Mouse (Mus musculus) neural tube, embryonic 13.5 days (tissue): ENCODE results near the gene Magi1. TPM values are rescaled to one million over a fixed set of nuclear protein-coding genes. Genes with fewer than 3 reads are reported as not detected.

Source experiments
- ATAC-seq: fragments of 200-750 bp; cut with Nextera tagmentation; 2 replicates; pipeline ENCODE4 v1.8.0; 2017; ENCODE audit warnings: low read depth, mild to moderate bottlenecking, moderate TSS enrichment, moderate library complexity
- H3K27ac ChIP-seq: fragments of 300-500 bp; sonication (generic); replicated peaks from 2 replicates; pipeline ENCODE4 v1.5.1; 2015; ENCODE audit warnings: moderate library complexity, mild to moderate bottlenecking, inconsistent platforms
- H3K27me3 ChIP-seq: fragments of 300-500 bp; sonication (generic); 2 replicates; pipeline ENCODE4 v1.6.1; 2015; ENCODE audit warnings: mild to moderate bottlenecking, inconsistent platforms
- H3K36me3 ChIP-seq: fragments of 300-500 bp; sonication (generic); 2 replicates; pipeline ENCODE4 v1.6.1; 2015; ENCODE audit warnings: mild to moderate bottlenecking, inconsistent platforms
- H3K4me1 ChIP-seq: fragments of 300-500 bp; sonication (generic); replicated peaks from 2 replicates; pipeline ENCODE4 v1.6.1; 2015; ENCODE audit warnings: inconsistent platforms
- H3K4me2 ChIP-seq: fragments of 300-500 bp; sonication (generic); 2 replicates; pipeline ENCODE4 v1.6.1; 2015; ENCODE audit warnings: inconsistent platforms, mild to moderate bottlenecking, moderate library complexity
- H3K4me3 ChIP-seq: fragments of 300-500 bp; sonication (generic); 2 replicates; pipeline ENCODE4 v1.5.1; 2015; ENCODE audit warnings: mild to moderate bottlenecking, inconsistent platforms
- H3K9ac ChIP-seq: fragments of 300-500 bp; sonication (generic); 2 replicates; pipeline ENCODE4 v1.6.1; 2015; ENCODE audit warnings: moderate library complexity, mild to moderate bottlenecking, inconsistent platforms
- H3K9me3 ChIP-seq: fragments of 300-500 bp; sonication (generic); 2 replicates; pipeline ENCODE4 v1.6.1; 2016; ENCODE audit warnings: inconsistent platforms
- WGBS: fragments of 180-500 bp; shearing (Covaris S2); methylation state at CpG from one replicate; pipeline ENCODE4 v1.1.7; 2015; 5-methylcytosine and 5-hydroxymethylcytosine counted together
- polyA plus RNA-seq: library from polyadenylated mRNA; unstranded; fragments of >200 nt; fragmentation: Nextera tagmentation; extraction: Ambion mirVana; gene quantifications from 2 replicates; pipeline ENCODE4 v1.2.1, GENCODE M21; 2015

The Magi1 gene
- polyA plus RNA-seq, 1 experiment from 2014 or later = 20.9 TPM

DNA sequence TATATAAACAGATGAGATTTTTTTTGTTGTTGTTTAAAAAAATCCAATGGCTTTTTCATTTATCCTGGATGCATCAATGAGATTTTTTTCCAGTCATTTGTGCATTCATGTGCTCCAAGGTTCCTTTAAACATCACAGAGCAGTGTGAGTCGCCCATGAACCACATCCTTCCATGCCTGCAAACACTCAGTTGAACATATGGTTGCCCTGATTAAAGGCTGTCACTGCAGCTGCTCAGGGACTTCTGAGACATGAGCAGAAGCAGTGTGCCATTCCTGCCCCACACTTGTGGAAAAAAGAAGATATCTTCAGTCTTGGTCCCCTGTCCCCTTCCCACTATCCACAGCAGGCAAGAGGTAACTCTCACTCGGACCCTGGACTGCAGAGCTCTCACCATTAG lies 133.9 kb downstream of the Magi1 start:
- H3K27ac ChIP-seq = no peak overlapping the region
- 61% methylated on average over 2 of the region's 2 CpGs for WGBS
- no peaks in the 10 kb centered on the region for H3K36me3 ChIP-seq
- H3K4me3 ChIP-seq = no peak overlapping the region
- no peak overlapping the region for H3K9ac ChIP-seq
- H3K9me3 ChIP-seq = no peaks in the 10 kb centered on the region
- no peaks in the 10 kb centered on the region for H3K27me3 ChIP-seq
- ATAC-seq = no peak
- H3K4me2 ChIP-seq = no peak overlapping the region
- H3K4me1 ChIP-seq = peaks cover 23% of the 10 kb centered on the region

GRCm38 (mm10) chr6:94146206-94146493 lies 137.6 kb downstream of the Magi1 start:
- Histone ChIP-seq H3K27ac (no peak overlapping the region), H3K36me3 (no peaks in the 10 kb centered on the region), H3K4me2 (no peak overlapping the region), H3K4me3 (no peak overlapping the region), H3K9me3 (no peaks in the 10 kb centered on the region), H3K9ac (no peak overlapping the region), H3K4me1 (peaks cover 16% of the 10 kb centered on the region), H3K27me3 (no peaks in the 10 kb centered on the region)
- 70% methylated on average over 1 of the region's 1 CpGs for WGBS
- ATAC-seq = no peak

GRCm38 (mm10) chr6:94145430-94146205 lies 138.1 kb downstream of the Magi1 start:
- Histone ChIP-seq H3K36me3 (no peaks in the 10 kb centered on the region), H3K4me1 (peaks cover 16% of the 10 kb centered on the region), H3K27me3 (no peaks in the 10 kb centered on the region), H3K9ac (no peak overlapping the region), H3K4me2 (no peak overlapping the region), H3K4me3 (no peak overlapping the region), H3K27ac (no peak overlapping the region), H3K9me3 (no peaks in the 10 kb centered on the region)
- 83% methylated on average over 8 of the region's 8 CpGs for WGBS
- ATAC-seq = no peak

DNA sequence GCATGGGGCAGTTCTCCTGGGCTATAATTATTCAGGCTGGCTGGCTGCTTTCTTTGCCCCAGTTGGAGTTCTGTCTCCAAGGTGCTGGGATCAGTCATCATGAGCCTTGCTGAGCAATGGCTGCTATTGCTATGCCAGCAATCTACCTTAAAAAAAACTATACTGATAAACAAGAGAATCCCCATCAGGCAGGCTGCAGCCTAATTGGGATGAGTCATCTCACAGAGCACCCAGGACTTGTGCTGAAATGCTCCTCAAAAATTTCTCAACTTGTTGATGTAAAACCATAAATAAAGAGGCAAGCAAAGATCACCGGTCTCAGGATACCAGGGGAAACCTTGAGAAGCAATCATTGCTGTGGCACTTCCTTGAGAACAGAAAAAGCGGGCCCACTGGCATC lies 141.2 kb downstream of the Magi1 start:
- Histone ChIP-seq H3K36me3 (no peaks in the 10 kb centered on the region), H3K27me3 (no peaks in the 10 kb centered on the region), H3K9me3 (no peaks in the 10 kb centered on the region), H3K4me2 (no peak overlapping the region), H3K4me1 (peaks cover 10% of the 10 kb centered on the region), H3K4me3 (no peak overlapping the region), H3K9ac (no peak overlapping the region), H3K27ac (no peak overlapping the region)
- WGBS = 89% methylated on average over 2 of the region's 2 CpGs
- ATAC-seq = no peak

DNA sequence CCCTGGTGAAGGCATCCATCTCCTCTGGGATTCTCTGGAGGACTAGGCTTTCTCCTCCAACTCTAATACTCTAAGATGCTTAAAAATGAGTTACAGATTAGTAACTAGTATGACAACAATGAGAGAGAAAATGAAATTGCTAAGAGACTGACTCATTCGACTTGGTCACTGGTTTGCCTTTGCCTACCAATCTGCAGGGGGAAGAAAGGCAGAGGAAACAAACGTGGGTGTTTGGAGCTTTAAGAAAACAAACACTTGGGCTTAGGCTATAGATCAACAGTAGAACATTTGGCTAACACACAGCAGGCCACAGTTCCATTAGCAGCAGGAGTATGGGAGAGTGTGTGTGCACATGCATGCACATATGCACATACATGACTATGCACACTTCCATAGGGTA lies 142.2 kb downstream of the Magi1 start:
- no peak overlapping the region for H3K4me3 ChIP-seq
- H3K9ac ChIP-seq = no peak overlapping the region

GRCm38 (mm10) chr6:94139952-94140414 lies 143.7 kb downstream of the Magi1 start:
- no peaks in the 10 kb centered on the region for H3K9me3 ChIP-seq
- H3K27me3 ChIP-seq = no peaks in the 10 kb centered on the region
- H3K36me3 ChIP-seq = no peaks in the 10 kb centered on the region
- no peak for ATAC-seq
- H3K27ac ChIP-seq = no peak overlapping the region
- no peak overlapping the region for H3K4me2 ChIP-seq
- H3K9ac ChIP-seq = no peak overlapping the region
- 87% methylated on average over 3 of the region's 3 CpGs for WGBS
- H3K4me3 ChIP-seq = no peak overlapping the region
- H3K4me1 ChIP-seq = peaks cover 3% of the 10 kb centered on the region; the same call in 1 of the 2 replicates

More for the DNA sequence above, 142.2 kb downstream of the Magi1 start:
- Histone ChIP-seq H3K4me1 (peaks cover 6% of the 10 kb centered on the region), H3K4me2 (no peak overlapping the region), H3K9me3 (no peaks in the 10 kb centered on the region), H3K27me3 (no peaks in the 10 kb centered on the region), H3K36me3 (no peaks in the 10 kb centered on the region), H3K27ac (no peak overlapping the region)
- no peak for ATAC-seq
- 68% methylated on average over 2 of the region's 2 CpGs for WGBS

GRCm38 (mm10) chr6:94136693-94137092 lies 147.0 kb downstream of the Magi1 start:
- H3K27me3 ChIP-seq = no peaks in the 10 kb centered on the region
- no peak overlapping the region for H3K27ac ChIP-seq
- peaks cover 20% of the 10 kb centered on the region for H3K4me1 ChIP-seq
- no peak overlapping the region for H3K4me2 ChIP-seq
- ATAC-seq = no peak
- no peaks in the 10 kb centered on the region for H3K36me3 ChIP-seq
- 78% methylated on average over 3 of the region's 3 CpGs for WGBS
- H3K4me3 ChIP-seq = no peak overlapping the region
- H3K9me3 ChIP-seq = no peaks in the 10 kb centered on the region
- H3K9ac ChIP-seq = no peak overlapping the region

GRCm38 (mm10) chr6:94134159-94134558 lies 149.6 kb downstream of the Magi1 start:
- Histone ChIP-seq H3K27ac (no peak overlapping the region), H3K9ac (no peak overlapping the region), H3K4me2 (no peak overlapping the region), H3K36me3 (no peaks in the 10 kb centered on the region), H3K9me3 (no peaks in the 10 kb centered on the region), H3K4me1 (peaks cover 25% of the 10 kb centered on the region), H3K4me3 (no peak overlapping the region), H3K27me3 (no peaks in the 10 kb centered on the region)
- WGBS = 44% methylated on average over 5 of the region's 5 CpGs
- no peak for ATAC-seq

DNA sequence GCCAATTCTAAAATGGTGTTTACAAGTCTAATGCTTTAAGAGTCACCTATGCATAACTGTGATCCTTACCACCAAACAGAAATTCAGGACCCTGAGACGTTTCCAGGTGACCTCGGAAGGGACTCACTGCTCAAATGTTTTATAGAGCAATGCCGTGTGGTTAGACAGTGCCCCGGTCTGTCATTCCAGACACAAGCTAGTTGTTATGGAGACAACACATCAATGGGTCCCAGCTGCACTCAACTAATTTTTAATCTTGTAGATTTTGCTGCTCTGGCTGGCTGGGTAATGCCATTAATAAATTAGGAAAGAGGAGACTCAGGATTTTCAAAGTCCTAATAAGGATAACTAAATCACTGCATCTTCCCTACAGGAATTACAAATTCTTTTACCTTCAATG lies 151.7 kb downstream of the Magi1 start:
- Histone ChIP-seq H3K9ac (no peak overlapping the region), H3K4me2 (no peak overlapping the region), H3K36me3 (no peaks in the 10 kb centered on the region), H3K9me3 (no peaks in the 10 kb centered on the region), H3K4me1 (peaks cover 42% of the 10 kb centered on the region), H3K4me3 (no peak overlapping the region), H3K27ac (0 out of 2 replicates have a peak overlapping the region, but pooled peaks have one; percentile 23), H3K27me3 (no peaks in the 10 kb centered on the region)
- ATAC-seq = peak; percentile 53; the same call in 1 of the 2 replicates
- 39% methylated on average over 4 of the region's 4 CpGs for WGBS

- no peaks in the 10 kb centered on the region for H3K36me3 ChIP-seq
- H3K4me2 ChIP-seq = no peak overlapping the region
- peaks cover 39% of the 10 kb centered on the region for H3K4me1 ChIP-seq
- H3K27me3 ChIP-seq = no peaks in the 10 kb centered on the region
- no peak overlapping the region for H3K9ac ChIP-seq
- no peak overlapping the region for H3K4me3 ChIP-seq
- H3K27ac ChIP-seq = no peak overlapping the region
- WGBS = 57% methylated on average over 5 of the region's 5 CpGs
- H3K9me3 ChIP-seq = no peaks in the 10 kb centered on the region
- no peak for ATAC-seq
These were observed 153.3 kb downstream of the Magi1 start for GRCm38 (mm10) chr6:94130389-94130788.

- ATAC-seq = no peak
- Histone ChIP-seq H3K9me3 (no peaks in the 10 kb centered on the region), H3K27me3 (no peaks in the 10 kb centered on the region), H3K36me3 (no peaks in the 10 kb centered on the region), H3K27ac (no peak overlapping the region), H3K4me1 (peaks cover 23% of the 10 kb centered on the region), H3K4me3 (no peak overlapping the region), H3K4me2 (no peak overlapping the region), H3K9ac (no peak overlapping the region)
- WGBS = 93% methylated on average over 4 of the region's 4 CpGs
These were observed 157.0 kb downstream of the Magi1 start for GRCm38 (mm10) chr6:94126763-94127162.

DNA sequence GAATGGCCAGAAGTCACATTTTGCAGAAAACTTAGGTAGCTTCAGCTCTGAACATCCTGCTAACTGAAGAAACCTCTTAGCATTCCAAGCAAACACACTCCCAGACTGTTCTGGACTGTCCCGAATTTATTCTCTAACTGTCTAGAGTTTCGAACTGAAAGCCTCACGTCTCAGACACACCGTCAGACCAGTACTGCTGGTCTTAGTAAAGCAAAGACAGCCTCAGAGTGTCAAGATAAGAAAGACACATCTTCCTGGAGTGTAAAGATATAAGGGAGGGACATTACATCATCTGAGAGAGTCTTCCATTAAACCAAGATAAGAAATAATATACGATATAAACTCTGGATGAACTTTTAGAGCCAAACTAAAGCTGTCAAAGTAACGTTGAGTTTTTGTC lies 158.6 kb downstream of the Magi1 start:
- H3K4me3 ChIP-seq = no peak overlapping the region
- no peaks in the 10 kb centered on the region for H3K36me3 ChIP-seq
- 86% methylated on average over 6 of the region's 6 CpGs for WGBS
- no peak overlapping the region for H3K9ac ChIP-seq
- no peaks in the 10 kb centered on the region for H3K27me3 ChIP-seq
- H3K4me1 ChIP-seq = peaks cover 17% of the 10 kb centered on the region
- H3K27ac ChIP-seq = no peak overlapping the region
- no peaks in the 10 kb centered on the region for H3K9me3 ChIP-seq
- ATAC-seq = no peak
- H3K4me2 ChIP-seq = no peak overlapping the region

- H3K9ac ChIP-seq = no peak overlapping the region
- H3K9me3 ChIP-seq = no peaks in the 10 kb centered on the region
These were observed 159.4 kb downstream of the Magi1 start for GRCm38 (mm10) chr6:94124279-94124678.

More at GRCm38 (mm10) chr6:94124279-94124678, 159.4 kb downstream of the Magi1 start:
- Histone ChIP-seq H3K4me3 (no peak overlapping the region), H3K4me1 (peaks cover 17% of the 10 kb centered on the region), H3K27ac (no peak overlapping the region), H3K27me3 (no peaks in the 10 kb centered on the region), H3K36me3 (no peaks in the 10 kb centered on the region), H3K4me2 (no peak overlapping the region)
- 77% methylated on average over 2 of the region's 2 CpGs for WGBS
- ATAC-seq = no peak
